Mouse (Mus musculus): Measurements from ENCODE around the gene Gsdma.
A peak's percentile ranks its signal among the peaks of the same experiment; 100 is the strongest.

Gene Gsdma

DNA sequence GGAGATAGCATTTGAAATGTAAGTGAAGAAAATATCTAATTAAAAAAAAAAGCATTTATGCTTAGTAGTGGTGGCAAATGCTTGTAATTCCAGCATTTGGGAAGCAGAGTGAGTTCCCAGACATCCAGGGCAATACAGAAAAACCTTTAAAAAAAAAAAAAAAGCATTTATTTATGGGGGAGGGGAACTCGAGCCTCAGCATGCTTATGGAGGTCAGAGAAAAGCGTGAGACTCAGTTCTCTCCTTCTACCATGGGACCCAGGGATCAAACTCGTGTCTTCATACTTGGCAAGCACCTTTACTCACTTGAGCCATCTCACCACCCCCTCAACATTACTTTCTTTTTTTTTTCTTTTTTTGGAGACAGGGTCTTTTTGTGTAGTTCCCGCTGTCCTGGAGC lies 17.0 kb downstream of the Gsdma start:
- no peak for DNase-seq

- DNase-seq: peak; percentile 99
Measured at GRCm38 (mm10) chr11:98681786-98682745, 17.9 kb downstream of the Gsdma start, which contains the start of gene Psmd3. Psmd3 (plus strand) TSS chr11:98682554.

DNA sequence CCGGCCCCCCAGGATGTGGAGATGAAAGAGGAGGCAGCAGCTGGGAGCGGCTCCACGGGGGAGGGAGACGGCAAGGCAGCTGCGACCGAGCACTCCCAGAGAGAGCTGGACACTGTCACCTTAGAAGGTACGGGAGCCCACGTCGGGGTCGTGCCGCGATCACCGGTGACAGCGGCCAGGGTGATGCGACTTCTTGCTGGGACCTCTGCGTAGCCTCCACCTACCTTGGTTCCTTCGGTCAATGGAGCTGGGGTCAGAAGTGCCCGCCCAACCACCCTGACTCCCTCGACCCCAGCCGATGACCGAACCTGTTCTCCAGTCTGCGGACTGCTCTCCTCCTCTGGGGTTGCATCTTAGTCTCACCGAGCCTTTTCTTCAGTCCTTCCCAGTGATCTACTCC lies 18.7 kb downstream of the Gsdma start:
- no peak for DNase-seq

- no peak for DNase-seq
Measured at GRCm38 (mm10) chr11:98685642-98686041, 21.5 kb downstream of the Gsdma start.

GRCm38 (mm10) chr11:98686976-98687375 lies 22.8 kb downstream of the Gsdma start:
- DNase-seq: no peak

GRCm38 (mm10) chr11:98688009-98688408 lies 23.9 kb downstream of the Gsdma start:
- DNase-seq: no peak

- DNase-seq: no peak
Measured at GRCm38 (mm10) chr11:98693201-98693600, 29.1 kb downstream of the Gsdma start.

DNA sequence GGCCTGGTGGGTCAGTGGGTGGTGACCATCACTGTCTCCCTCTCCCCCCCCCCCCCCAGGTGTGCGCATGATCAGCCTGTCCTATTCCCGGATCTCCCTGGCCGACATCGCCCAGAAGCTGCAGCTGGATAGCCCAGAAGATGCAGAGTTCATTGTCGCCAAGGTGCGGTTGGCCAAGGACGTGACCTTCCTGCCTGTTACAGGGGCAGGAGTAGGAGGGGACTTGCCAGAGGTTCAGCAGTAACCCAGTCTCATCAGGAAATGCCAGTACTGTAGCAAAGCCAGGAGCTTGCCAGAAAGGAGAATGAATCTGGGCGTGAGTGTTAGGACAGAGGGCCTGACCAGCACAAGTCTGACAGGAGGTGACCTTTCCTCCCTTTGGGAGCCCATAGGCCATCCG lies 29.6 kb downstream of the Gsdma start:
- no peak for DNase-seq

GRCm38 (mm10) chr11:98694301-98694700 lies 30.1 kb downstream of the Gsdma start:
- DNase-seq: no peak

- no peak for DNase-seq
Measured at GRCm38 (mm10) chr11:98695408-98695807, 31.3 kb downstream of the Gsdma start.

DNA sequence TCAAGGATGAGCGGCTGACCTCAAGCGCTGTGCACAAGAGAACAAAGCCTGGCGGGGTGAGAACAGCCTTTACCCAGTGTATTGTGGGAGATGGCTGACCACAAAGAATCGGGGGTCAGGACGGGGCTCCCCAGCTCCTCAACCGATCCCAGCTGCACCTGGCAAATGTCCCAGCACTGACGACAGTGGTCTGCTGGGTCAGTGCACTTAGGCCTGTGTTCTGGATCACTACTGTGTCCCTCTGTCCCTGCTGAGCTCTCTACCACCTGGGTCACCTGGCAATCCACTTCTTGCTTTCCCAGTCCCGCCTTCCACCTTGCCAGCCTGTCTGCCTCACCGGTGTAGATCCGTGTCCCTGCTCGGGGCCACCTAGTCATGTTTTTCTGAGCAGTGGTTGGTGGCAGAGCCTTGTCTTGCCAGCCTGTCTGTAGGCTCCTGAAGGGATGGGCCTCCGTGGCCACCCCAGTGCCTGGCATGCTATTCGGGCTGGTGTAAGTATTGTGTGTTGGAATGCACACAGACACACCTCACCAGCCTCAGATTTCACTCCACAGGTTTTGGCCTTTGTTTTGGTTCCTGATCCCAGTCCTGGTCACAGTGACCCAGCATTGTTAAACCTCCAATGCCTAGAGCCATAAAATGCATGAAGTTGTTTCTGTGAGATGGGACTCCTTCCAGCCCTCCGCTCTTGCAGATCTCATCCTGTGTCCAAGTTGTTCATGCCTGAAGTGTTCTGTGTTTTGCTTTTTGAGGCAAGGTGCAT lies 32.5 kb downstream of the Gsdma start:
- DNase-seq: no peak

GRCm38 (mm10) chr11:98697225-98697624 lies 33.1 kb downstream of the Gsdma start:
- DNase-seq: no peak

DNA sequence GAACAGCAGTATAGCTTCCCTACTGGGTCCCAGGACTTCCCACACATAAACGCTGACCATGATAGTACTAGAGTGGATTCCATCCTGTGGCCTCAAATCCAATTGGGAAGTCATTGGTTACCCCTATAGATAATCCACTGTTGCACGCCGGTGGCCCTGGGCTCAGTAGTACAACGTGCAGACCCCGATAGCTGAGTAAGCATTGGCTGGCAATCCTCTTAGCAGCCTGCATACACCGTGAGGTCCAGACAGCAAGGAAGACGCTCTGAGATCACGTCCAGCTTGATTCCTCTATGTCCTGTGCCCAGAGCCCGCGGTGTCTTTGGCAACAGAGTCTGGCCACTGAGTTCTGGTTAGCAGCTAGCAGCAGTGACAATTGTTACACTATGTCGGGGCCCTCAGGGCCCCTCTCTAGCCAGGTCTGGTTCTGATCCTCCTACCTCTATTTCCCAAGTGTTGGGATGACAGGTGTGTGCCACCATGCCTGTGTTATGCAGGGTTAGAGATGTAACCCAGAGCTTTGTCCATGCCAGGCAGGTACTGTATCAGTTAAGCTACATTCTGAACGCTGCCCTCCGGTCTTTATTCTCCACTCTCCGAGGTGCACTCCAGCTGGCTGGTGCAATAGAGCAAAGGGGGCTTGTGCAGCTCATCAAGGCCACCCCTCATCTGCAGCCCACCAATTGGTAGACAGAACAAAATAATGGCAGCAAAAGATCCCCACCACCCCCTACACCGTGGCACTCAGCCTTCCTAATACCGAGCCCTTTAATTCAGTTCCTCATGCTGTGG lies 34.9 kb downstream of the Gsdma start:
- no peak for DNase-seq

DNA sequence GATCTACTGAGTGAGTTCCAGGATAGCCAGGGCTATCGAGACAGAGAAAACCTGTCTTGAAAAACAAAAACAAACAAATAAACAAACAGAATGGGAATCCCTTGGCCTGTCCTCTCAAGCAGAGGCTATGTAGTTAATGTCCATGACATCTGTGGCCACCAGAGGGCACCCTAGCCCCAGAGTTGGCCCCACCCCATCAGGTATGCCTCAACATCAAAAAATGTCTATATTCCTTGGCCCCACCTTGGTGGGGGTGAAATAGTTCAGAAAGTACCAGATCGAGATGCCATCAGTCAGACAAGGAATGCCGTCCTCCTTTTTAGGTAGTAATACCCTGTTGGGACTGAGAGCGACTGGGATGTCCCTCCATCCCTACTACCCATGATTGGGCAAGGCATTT lies 35.8 kb downstream of the Gsdma start:
- DNase-seq: peak; percentile 80

DNA sequence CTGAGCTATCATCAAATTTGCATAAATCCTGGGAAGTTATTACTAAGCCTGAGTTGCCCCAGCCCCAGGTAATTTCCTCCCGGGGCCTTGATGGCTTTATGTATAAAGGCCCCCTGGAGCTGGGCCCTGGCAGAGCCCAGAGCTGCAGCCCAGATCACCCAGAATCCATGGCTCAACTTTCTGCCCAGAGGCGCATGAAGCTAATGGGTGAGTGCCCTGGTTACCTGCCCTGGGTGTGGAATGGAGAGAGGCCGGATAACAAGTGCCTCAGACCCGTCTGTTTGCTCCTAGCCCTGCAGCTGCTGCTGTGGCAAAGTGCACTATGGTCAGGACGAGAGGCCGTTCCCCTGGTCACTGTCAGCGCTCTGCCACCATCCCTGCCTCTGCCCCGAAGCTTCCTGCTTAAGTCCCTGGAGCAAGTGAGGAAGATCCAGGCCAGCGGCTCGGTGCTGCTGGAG lies 37.1 kb downstream of the Gsdma start, which contains the start of gene Csf3:
Gene Csf3 (plus strand): TSS at position 51 of the 458 bp plus-strand sequence.
- DNase-seq: no peak

- no peak for DNase-seq
Measured at GRCm38 (mm10) chr11:98702323-98702722, 38.2 kb downstream of the Gsdma start.

DNA sequence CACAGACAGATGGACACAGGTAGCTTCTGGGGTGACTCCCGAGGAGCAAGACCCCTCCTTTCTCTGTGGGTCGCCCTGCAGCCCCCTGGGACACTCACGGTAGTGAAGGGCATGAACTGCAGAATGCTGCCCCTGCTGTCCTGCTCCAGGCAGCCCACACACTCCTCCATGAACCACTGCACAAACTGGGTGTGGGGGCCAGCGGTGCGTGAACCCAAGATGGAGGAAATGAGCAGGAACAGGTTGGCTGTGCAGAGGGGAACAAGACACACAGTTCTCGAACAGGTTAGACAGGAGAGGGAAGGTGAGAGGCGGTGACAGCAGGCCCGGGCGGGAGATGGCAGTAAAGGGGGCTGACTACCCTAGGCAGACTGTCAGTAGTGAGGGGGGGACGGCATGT lies 40.9 kb downstream of the Gsdma start:
- no peak for DNase-seq

DNA sequence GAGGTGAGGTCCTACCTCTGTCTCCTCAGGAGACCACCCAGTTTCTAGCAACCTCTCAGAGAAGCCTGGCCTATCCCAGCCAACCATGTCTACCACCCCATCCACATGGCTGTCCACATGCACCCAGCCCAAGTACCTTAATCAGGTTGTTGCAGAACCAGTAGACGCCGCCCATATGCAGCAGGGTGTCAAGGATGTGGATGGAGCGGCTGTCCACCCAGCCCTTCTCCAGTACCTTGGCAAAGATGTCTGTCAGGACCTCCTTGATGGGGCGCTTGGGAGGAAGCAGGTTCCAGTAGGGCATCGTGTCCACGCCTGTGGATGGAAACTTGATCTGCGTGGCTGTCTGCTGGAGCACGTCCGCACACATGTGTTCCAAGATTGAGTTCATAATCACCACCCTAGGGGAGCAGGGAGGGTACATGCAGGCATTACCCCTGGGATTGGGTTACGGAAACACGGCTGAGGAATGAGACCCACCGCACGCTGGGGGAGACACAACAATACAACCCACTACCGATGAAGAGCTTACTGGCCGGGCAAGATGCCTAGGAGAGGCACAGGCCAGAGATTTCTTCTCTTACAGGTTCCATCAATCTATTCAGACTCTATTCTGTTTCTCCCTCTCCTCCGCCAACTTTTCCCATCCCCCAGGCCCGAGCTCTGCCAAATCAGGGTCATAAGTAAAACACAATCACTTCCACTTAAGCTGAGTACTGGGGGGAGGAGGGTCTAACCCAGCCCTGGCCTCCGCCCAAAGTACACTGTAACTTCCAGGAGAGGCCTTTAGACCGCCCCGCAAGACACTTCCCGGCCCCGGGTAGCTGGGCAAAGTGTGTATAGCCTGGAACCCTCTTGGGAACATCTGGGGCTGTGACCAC lies 43.5 kb downstream of the Gsdma start:
- no peak for DNase-seq

DNA sequence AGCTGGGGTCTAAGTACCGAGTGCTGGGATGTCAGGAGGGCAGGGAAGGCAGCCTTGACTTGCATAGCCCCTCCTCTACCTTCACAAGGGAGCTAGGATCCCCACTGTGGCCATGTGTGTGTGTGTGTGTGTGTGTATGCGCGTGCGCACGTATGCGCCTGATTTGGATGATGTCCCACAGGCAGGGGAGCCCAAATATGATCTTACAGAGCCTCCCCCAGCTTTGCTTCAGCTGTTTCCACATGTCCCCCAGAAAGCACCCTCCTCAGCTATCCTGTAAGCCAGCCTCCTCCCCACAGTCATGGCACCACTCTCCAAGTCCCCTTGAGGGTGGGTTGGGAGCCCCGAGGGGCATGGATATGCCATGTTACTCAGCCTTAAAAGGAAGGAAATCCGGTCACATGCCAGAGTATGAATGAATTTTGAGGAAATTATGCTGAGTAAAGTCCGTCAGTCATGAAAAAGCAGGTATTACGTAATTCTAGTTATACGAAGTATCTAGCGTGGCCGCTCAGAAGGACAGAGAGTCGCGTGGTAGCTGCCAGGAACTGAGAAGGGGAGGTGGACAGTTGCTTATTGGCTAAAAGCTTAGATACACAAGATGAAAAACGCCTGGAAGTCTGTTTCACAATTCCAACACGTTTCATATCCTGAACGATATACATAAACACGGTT lies 44.3 kb downstream of the Gsdma start:
- DNase-seq: no peak

- DNase-seq: no peak
Measured at GRCm38 (mm10) chr11:98709001-98709741, 45.0 kb downstream of the Gsdma start.

Data from cerebellum, adult 8-10 months (tissue).